Mouse (Mus musculus): ENCODE measurements around the gene Mylk. TPM values are rescaled to one million over a fixed set of nuclear protein-coding genes. Genes with fewer than 3 reads are reported as not detected.

Mylk gene
- total RNA-seq, 2 experiments from 2014 or later, result 0.77 to 0.79 TPM

- ATAC-seq (replicated peaks; ENCODE audit: poor library complexity), result 0 out of 2 replicates have a peak, but pooled peaks have one; percentile 20
These were observed 231.6 kb downstream of the Mylk start for GRCm38 (mm10) chr16:34976630-34977029.

GRCm38 (mm10) chr16:34978018-34978417 is 233.0 kb downstream of the Mylk start:
- no peak for ATAC-seq (replicated peaks; ENCODE audit: poor library complexity)

GRCm38 (mm10) chr16:34981009-34981408 is 236.0 kb downstream of the Mylk start:
- no peak for ATAC-seq (replicated peaks; ENCODE audit: poor library complexity)

GRCm38 (mm10) chr16:34984203-34985030 is 239.4 kb downstream of the Mylk start:
- no peak for ATAC-seq (replicated peaks; ENCODE audit: poor library complexity)

- ATAC-seq (replicated peaks; ENCODE audit: poor library complexity), result no peak
These were observed 240.0 kb downstream of the Mylk start for GRCm38 (mm10) chr16:34985031-34985346.

DNA sequence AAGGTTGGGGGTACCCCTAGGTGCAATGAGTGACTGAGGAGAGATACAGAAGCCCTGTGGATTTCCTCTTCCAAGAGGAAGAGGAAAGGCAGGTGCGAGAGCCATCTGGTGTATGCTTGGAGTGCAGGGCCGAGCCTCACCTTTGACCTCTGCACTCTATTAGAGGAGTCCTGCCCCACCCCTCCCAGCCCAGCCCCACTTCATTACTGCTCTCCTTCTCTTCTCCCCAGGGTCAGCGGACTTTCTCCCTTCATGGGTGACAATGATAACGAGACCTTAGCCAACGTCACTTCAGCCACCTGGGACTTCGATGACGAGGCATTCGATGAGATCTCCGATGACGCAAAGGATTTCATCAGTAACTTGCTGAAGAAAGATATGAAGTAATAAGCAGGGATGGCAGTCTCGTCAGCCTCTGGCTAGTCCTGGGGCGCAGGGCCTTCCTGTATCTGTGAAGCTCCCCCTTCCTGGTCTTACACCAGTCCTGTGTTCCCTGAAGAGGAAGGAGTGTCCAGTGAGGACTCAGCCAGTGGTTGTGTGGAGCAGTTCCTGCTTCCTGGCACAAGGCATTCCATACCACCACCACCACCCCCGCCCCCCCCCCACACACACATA is 241.3 kb downstream of the Mylk start:
- peak; percentile 34 for ATAC-seq (replicated peaks; ENCODE audit: poor library complexity)

- no peak for ATAC-seq (replicated peaks; ENCODE audit: poor library complexity)
These were observed 246.4 kb downstream of the Mylk start for GRCm38 (mm10) chr16:34991365-34991764.

DNA sequence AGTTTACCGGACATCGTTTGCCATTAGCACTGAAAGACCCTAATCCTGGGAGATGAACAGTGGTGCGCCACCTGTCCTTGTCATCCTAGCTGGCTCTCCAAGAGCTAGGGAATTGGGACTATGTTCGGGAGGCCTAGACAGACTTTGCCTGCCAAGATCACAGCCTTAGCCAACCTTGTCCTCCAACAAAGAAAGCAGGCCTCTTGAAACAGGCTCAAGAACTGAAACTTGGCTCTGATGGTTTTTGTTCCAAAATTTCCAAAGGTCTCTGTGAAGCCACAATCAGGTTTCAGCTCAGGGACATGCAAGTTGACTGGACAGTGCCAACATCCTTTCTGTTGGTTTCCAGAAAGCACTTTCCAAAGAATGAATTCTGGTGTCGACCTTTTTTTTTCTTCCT is 247.8 kb downstream of the Mylk start:
- ATAC-seq (replicated peaks; ENCODE audit: poor library complexity), result no peak

- no peak for ATAC-seq (replicated peaks; ENCODE audit: poor library complexity)
These were observed 248.8 kb downstream of the Mylk start for GRCm38 (mm10) chr16:34993694-34994330.

DNA sequence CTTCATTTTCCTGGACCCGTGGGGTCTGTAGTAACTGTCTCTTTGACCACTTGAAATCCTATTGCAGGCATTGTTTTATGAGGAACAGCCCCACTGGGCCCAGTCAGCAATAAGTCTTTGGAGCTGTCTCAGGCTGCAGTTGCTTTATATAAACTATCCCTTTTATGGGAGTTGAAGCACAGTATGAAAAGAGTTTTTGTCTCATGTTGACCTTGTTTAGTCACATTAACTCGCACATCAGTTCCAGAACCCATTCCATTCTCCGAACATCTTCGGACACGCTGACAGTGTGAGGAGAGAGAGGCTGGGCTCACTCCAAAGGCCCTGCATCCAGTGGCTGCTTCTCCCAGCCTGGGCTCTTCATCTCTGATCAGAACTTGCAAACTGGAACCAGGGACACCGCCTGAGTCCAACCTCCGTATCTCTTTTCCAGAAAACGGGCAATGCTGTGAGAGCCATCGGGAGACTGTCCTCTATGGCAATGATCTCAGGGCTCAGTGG is 249.7 kb downstream of the Mylk start:
- no peak for ATAC-seq (replicated peaks; ENCODE audit: poor library complexity)

- ATAC-seq (replicated peaks; ENCODE audit: poor library complexity), result peak; percentile 57
These were observed 251.1 kb downstream of the Mylk start for GRCm38 (mm10) chr16:34996133-34996532.

- no peak for ATAC-seq (replicated peaks; ENCODE audit: poor library complexity)
These were observed 252.0 kb downstream of the Mylk start for GRCm38 (mm10) chr16:34997052-34997451.

GRCm38 (mm10) chr16:34997576-34997975 is 252.6 kb downstream of the Mylk start:
- no peak for ATAC-seq (replicated peaks; ENCODE audit: poor library complexity)

DNA sequence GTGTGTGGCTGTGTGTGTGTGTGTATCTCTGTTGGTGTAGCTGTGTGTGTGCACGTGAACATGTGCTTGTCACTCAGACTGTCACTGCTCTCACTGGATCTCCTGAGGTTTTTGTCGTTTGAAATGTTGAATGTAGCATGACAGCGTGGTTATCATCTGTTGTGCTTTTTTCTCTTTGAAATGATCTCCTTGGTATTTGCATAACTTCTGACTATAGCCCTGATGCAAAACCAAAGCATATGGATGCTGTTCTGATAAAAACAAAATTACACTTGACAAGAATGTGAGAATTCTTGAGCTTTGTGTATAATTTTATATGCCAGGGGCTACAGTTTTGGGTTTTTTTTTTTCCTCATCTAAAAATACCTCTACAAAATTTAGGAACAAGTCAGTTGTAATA is 254.0 kb downstream of the Mylk start:
- no peak for ATAC-seq (replicated peaks; ENCODE audit: poor library complexity)

GRCm38 (mm10) chr16:34999986-35000385 is 255.0 kb downstream of the Mylk start:
- ATAC-seq (replicated peaks; ENCODE audit: poor library complexity), result no peak

GRCm38 (mm10) chr16:35000923-35001560 is 256.0 kb downstream of the Mylk start:
- no peak for ATAC-seq (replicated peaks; ENCODE audit: poor library complexity)

DNA sequence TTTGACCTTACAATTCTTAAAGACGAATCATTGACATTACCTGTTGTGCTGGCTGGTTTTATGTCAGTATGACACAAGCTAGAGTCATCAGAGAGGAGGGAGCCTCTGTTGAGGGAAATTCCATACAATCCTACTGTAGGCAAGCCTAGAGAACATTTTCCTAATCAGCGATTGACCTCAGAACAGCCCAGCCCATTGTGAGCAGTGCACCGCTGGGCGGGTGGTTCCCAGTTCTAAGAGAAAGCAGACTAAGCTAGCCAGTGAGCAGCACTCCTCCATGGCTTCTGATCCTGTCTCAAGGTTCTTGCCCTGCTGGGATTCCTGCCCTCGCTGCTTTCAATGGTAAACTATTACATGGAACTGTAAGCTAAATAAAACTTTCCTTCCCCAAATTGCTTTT is 259.3 kb downstream of the Mylk start:
- ATAC-seq (replicated peaks; ENCODE audit: poor library complexity), result no peak

GRCm38 (mm10) chr16:35004756-35005155 is 259.7 kb downstream of the Mylk start:
- ATAC-seq (replicated peaks; ENCODE audit: poor library complexity), result no peak

GRCm38 (mm10) chr16:35006251-35006650 is 261.2 kb downstream of the Mylk start:
- no peak for ATAC-seq (replicated peaks; ENCODE audit: poor library complexity)

DNA sequence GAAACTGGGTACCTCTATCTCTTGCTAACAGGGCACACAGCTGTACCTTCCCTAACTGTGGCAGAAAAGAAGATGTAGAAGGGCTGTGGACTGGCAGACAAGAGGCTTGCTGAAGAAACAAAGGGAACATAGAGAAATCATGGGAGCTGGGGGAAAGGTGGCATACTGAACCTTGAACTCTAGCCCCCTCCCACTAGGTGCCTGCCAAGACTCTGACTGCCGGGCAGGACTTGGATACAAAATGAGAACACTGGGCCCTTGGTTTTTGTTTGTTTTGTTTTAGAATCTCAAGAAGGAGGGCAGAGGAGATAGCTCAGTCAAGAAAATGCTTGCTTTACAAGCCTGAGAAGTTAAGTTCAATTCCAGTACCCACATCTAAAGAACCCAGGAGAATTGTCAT is 262.4 kb downstream of the Mylk start:
- ATAC-seq (replicated peaks; ENCODE audit: poor library complexity), result no peak

GRCm38 (mm10) chr16:35008447-35008846 is 263.4 kb downstream of the Mylk start:
- no peak for ATAC-seq (replicated peaks; ENCODE audit: poor library complexity)

All from megakaryocyte progenitor cell, adult 5-6 weeks (primary cell).